Mouse (Mus musculus) testis, adult 2 months (tissue): ENCODE results near the gene Egln3.

Experiments used
- CTCF ChIP-seq: fragments of 200-500 bp; IDR thresholded peaks from 2 replicates; pipeline ENCODE4 v1.5.1; 2012; ENCODE audit warnings: low read depth, mild to moderate bottlenecking, inconsistent platforms, low read length, moderate library complexity; ENCODE audit not compliant: control insufficient read depth, insufficient read depth, insufficient replicate concordance
- POLR2A ChIP-seq: fragments of 200-500 bp; IDR thresholded peaks from 2 replicates; pipeline ENCODE4 v1.6.1; 2012; ENCODE audit warnings: low read depth, mild to moderate bottlenecking, inconsistent platforms, low read length, moderate library complexity; ENCODE audit not compliant: control insufficient read depth

DNA sequence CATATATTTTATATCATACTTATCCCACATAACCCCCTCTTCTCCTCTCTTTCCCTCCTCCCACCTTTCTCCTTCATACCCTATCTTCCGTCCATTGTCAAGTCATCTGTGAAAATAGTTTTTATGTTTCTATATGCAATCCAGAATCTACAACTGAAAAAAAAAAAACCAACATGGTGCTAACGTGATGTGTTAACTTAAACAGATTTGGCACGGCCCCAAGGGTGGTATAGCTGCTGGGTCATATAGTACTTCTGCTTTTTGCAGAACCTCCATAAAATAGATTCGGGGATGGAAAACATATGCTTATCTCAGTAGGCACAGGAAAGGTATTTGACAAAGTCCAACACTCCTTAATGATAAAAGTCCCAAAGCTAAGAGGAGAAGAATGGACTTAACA lies 49.8 kb upstream of the Egln3 start:
- TF ChIP-seq POLR2A (no peak), CTCF (no peak)
